In the genomic region with DNA sequence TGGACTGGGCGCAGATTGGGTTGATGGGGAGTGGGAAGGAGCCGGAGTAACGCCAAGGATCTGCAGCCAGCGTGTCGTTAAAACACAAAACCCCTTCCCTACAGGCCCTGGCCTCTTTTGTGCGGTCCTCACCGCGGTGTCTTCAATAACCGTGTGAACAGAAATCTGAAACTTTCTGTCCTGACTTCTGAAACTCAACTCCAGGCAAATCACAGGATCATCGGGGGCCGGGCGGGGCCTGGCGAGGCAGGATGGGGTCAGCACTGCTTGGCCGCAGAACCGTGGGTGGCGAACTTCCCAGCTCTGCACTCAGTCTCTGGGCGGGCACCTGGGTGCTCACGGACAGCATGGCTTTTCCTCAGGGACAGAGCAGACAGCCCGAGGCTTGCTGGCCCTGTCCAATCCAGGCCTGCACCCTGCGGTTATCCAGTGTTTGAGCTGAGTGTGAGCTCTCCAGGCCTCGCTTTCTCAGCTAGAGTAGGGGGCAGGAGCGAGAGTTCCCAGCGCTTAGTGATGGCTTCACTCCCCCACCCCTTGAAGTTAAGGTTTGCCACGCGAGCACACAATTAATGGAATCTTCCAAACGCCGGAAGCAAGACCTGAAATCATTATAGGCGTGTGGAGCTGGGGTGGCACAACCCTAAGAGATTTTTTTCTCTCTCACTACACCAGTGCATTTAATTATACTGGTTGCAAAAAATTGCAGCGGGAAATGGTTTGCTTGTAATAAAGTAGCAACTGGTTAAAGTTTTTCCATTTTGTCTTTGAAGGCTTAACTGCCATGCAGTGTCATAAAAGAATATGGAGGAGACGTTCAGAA, we compare ENCODE assay signal across 8 mouse cellular contexts. TPM values are rescaled to one million over a fixed set of nuclear protein-coding genes. Genes with fewer than 3 reads are reported as not detected.
DNase-seq lines count a peak whose midpoint lies in the region; ATAC-seq lines count a peak whose summit lies in the region.

No protein-coding gene starts in this region.

- no peaks in the 10 kb centered on the region for H3K36me3 ChIP-seq in heart, embryonic 16.5 days (ENCODE audit: control insufficient read depth, insufficient read depth)
- H3K36me3 ChIP-seq in midbrain, embryonic 14.5 days (ENCODE audit: control insufficient read depth, insufficient read depth, low read length) = no peaks in the 10 kb centered on the region

- 10% methylated on average over 30 of the region's 30 CpGs for WGBS in heart, embryonic 16.5 days
- 2% methylated on average over 30 of the region's 30 CpGs for WGBS in midbrain, embryonic 14.5 days

- peak; percentile 16 for ATAC-seq in heart, embryonic 16.5 days (replicated peaks; ENCODE audit: extremely low read depth, insufficient read depth, low FRiP score)
- no peak for ATAC-seq in midbrain, embryonic 14.5 days (ENCODE audit: low FRiP score, low TSS enrichment)

- H3K27ac ChIP-seq in heart, embryonic 16.5 days (ENCODE audit: low read length) = peak overlapping the region; percentile 97
- H3K27ac ChIP-seq in midbrain, embryonic 14.5 days (replicated peaks; ENCODE audit: low read depth, low read length) = no peak overlapping the region

- peak overlapping the region; percentile 66 for H3K4me2 ChIP-seq in heart, embryonic 16.5 days (ENCODE audit: low read depth, low read length)
- H3K4me2 ChIP-seq in midbrain, embryonic 14.5 days (ENCODE audit: low read length) = peak overlapping the region; percentile 87

- H3K27me3 ChIP-seq in heart, embryonic 16.5 days (ENCODE audit: control insufficient read depth, insufficient read depth, low read length) = no peaks in the 10 kb centered on the region
- peaks cover 58% of the 10 kb centered on the region for H3K27me3 ChIP-seq in midbrain, embryonic 14.5 days (ENCODE audit: control insufficient read depth, insufficient read depth, low read length)

- 0 out of 2 replicates have a peak, but pooled peaks cover 2% of the 10 kb centered on the region for H3K4me1 ChIP-seq in heart, embryonic 16.5 days (ENCODE audit: control insufficient read depth, insufficient read depth, low read length)
- peaks cover 15% of the 10 kb centered on the region; the same call in 1 of the 2 replicates for H3K4me1 ChIP-seq in midbrain, embryonic 14.5 days (ENCODE audit: control insufficient read depth, insufficient read depth, low read length)

- H3K9me3 ChIP-seq in heart, embryonic 16.5 days (replicated peaks; ENCODE audit: control insufficient read depth, low read length) = no peaks in the 10 kb centered on the region
- no peaks in the 10 kb centered on the region for H3K9me3 ChIP-seq in midbrain, embryonic 14.5 days (ENCODE audit: control insufficient read depth, low read length)

- peak; percentile 8 for DNase-seq in right cerebral cortex, postnatal 25 days
- no peak for DNase-seq in right cerebral cortex, adult 18-20 months
- peak; percentile 24 for DNase-seq in embryo, embryonic 11.5 days (ENCODE audit: low read depth, low spot score)
- DNase-seq in kidney, postnatal 25 days = peak; percentile 20 to 42
- DNase-seq in midbrain, embryonic 14.5 days = peak; percentile 38
- DNase-seq in layer of hippocampus, postnatal 14 days (ENCODE audit: low spot score in 2 of 2) = no peak
- DNase-seq in urinary bladder, postnatal 14 days (ENCODE audit: low spot score) = no peak

- peak overlapping the region; percentile 70 for H3K4me3 ChIP-seq in heart, embryonic 16.5 days (ENCODE audit: low read length)
- H3K4me3 ChIP-seq in midbrain, embryonic 14.5 days (replicated peaks; ENCODE audit: low read depth, low read length) = peak overlapping the region; percentile 65

- H3K9ac ChIP-seq in heart, embryonic 16.5 days (ENCODE audit: low read length) = peak overlapping the region; percentile 72
- H3K9ac ChIP-seq in midbrain, embryonic 14.5 days (replicated peaks; ENCODE audit: low read length) = no peak overlapping the region

RNA-seq across cellular contexts. Expression of gene Hey2, which starts 1.8 kb away (rescaled TPM):
- polyA plus RNA-seq in heart, embryonic 16.5 days (2015; fragmentation: Nextera tagmentation; extraction: Ambion mirVana) = 49.0 and 50.1 TPM in 2 replicates
- polyA plus RNA-seq in midbrain, embryonic 14.5 days (2014; fragmentation: Nextera tagmentation; extraction: Ambion mirVana) = 2.5 and 3.0 TPM in 2 replicates
- 1 to 10 TPM; 5.5 to 6.9 TPM for total RNA-seq in layer of hippocampus, postnatal 14 days (2021)

RNA-seq across cellular contexts. Expression of gene Ncoa7, which starts 41.3 kb away (rescaled TPM):
- polyA plus RNA-seq in heart, embryonic 16.5 days (2015; fragmentation: Nextera tagmentation; extraction: Ambion mirVana) = 5.9 and 7.7 TPM in 2 replicates
- 18.5 and 19.2 TPM in 2 replicates for polyA plus RNA-seq in midbrain, embryonic 14.5 days (2014; fragmentation: Nextera tagmentation; extraction: Ambion mirVana)
- 100 to 1,000 TPM in 1 of 2 experiments, 10 to 100 TPM in 1; 92.7 to 102 TPM for total RNA-seq in layer of hippocampus, postnatal 14 days (2021)

Comparison
In these comparisons a context has a peak if more than half of its experiments do, and no peak if none do; other contexts are left out.
1. DNase-seq: peak in right cerebral cortex, postnatal 25 days (single experiment), embryo, embryonic 11.5 days (single experiment), kidney, postnatal 25 days (2 of 2) and midbrain, embryonic 14.5 days (single experiment); none in right cerebral cortex, adult 18-20 months (single experiment), layer of hippocampus, postnatal 14 days (0 of 2) and urinary bladder, postnatal 14 days (single experiment).
2. RNA of gene Hey2, which starts 1.8 kb away (polyA plus RNA-seq): 49.0 to 50.1 TPM in heart, embryonic 16.5 days; 2.5 to 3.0 TPM in midbrain, embryonic 14.5 days; every median in the first group is over 10 times any median in the second.